Mouse (Mus musculus) cerebellum, adult 2 months (tissue): ENCODE data around the gene Gapvd1.

ENCODE experiments used
- CTCF ChIP-seq: fragments of 200-500 bp; IDR thresholded peaks from 2 replicates; pipeline ENCODE4 v1.5.1; 2011; ENCODE audit warnings: low read depth, mild to moderate bottlenecking, control low read depth, low read length, moderate library complexity, borderline replicate concordance; ENCODE audit not compliant: insufficient read depth
- POLR2A ChIP-seq: fragments of 200-500 bp; IDR thresholded peaks from 2 replicates; pipeline ENCODE4 v1.6.1; 2011; ENCODE audit warnings: low read length, control low read depth, borderline replicate concordance; ENCODE audit not compliant: insufficient read depth

DNA sequence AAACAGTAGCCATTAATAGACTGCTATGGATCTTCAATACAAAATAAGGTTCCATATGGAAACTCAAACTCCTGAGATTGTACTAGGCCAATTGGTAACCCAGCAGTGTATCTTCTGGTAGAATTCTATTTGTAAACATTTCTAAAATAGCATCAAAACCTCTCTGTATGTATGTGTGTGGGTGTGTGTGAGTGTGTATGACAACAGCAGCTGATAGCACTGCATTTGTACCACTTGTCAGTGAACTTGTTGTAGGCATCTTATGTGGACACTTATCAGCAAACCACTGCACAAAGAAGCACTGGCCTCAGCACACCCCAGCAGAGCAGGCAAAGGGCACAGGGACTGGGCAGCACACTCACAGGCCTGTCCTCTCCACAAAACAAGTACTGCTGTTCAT is 58.4 kb downstream of the Gapvd1 start:
- no peak for TF ChIP-seq POLR2A
- no peak for TF ChIP-seq CTCF
